Mouse (Mus musculus) liver, embryonic 12.5 days (tissue): ENCODE measurements around the gene Entpd5. TPM values are rescaled to one million over a fixed set of nuclear protein-coding genes. Genes with fewer than 3 reads are reported as not detected.
A peak's percentile ranks its signal among the peaks of the same experiment; 100 is the strongest.

Experiments used
- ATAC-seq: fragments of 200-750 bp; cut with Nextera tagmentation; 2 replicates; pipeline ENCODE4 v1.8.0; 2017; ENCODE audit warnings: moderate number of reproducible peaks, mild to moderate bottlenecking, moderate library complexity
- H3K27ac ChIP-seq: fragments of 300-500 bp; sonication (generic); 2 replicates; pipeline ENCODE4 v1.5.1; 2016; ENCODE audit warnings: mild to moderate bottlenecking
- H3K27me3 ChIP-seq: fragments of 300-500 bp; sonication (generic); replicated peaks from 2 replicates; pipeline ENCODE4 v1.6.1; 2016; ENCODE audit warnings: mild to moderate bottlenecking, moderate library complexity
- H3K36me3 ChIP-seq: fragments of 300-500 bp; sonication (generic); 2 replicates; pipeline ENCODE4 v1.6.1; 2016; ENCODE audit warnings: mild to moderate bottlenecking, moderate library complexity
- H3K4me1 ChIP-seq: fragments of 300-500 bp; sonication (generic); 2 replicates; pipeline ENCODE4 v1.6.1; 2016
- H3K4me2 ChIP-seq: fragments of 300-500 bp; sonication (generic); 2 replicates; pipeline ENCODE4 v1.6.1; 2016; ENCODE audit warnings: mild to moderate bottlenecking, moderate library complexity
- H3K4me3 ChIP-seq: fragments of 300-500 bp; sonication (generic); 2 replicates; pipeline ENCODE4 v1.5.1; 2016; ENCODE audit warnings: mild to moderate bottlenecking, moderate library complexity
- H3K9ac ChIP-seq: fragments of 300-500 bp; sonication (generic); 2 replicates; pipeline ENCODE4 v1.6.1; 2016; ENCODE audit warnings: mild to moderate bottlenecking, moderate library complexity
- H3K9me3 ChIP-seq: fragments of 300-500 bp; sonication (generic); replicated peaks from 2 replicates; pipeline ENCODE4 v1.6.1; 2016; ENCODE audit warnings: mild to moderate bottlenecking, moderate library complexity
- WGBS: fragments of 180-500 bp; shearing (Covaris S2); methylation state at CpG from one replicate; pipeline ENCODE4 v1.1.7; 2016; ENCODE audit not compliant: insufficient replicate concordance; 5-methylcytosine and 5-hydroxymethylcytosine counted together
- polyA plus RNA-seq: library from polyadenylated mRNA; unstranded; fragments of >200 nt; fragmentation: Nextera tagmentation; extraction: Ambion mirVana; gene quantifications from 2 replicates; pipeline ENCODE4 v1.2.1, GENCODE M21; 2016

Entpd5 gene
- polyA plus RNA-seq, result 11.5 and 12.0 TPM in 2 replicates

DNA sequence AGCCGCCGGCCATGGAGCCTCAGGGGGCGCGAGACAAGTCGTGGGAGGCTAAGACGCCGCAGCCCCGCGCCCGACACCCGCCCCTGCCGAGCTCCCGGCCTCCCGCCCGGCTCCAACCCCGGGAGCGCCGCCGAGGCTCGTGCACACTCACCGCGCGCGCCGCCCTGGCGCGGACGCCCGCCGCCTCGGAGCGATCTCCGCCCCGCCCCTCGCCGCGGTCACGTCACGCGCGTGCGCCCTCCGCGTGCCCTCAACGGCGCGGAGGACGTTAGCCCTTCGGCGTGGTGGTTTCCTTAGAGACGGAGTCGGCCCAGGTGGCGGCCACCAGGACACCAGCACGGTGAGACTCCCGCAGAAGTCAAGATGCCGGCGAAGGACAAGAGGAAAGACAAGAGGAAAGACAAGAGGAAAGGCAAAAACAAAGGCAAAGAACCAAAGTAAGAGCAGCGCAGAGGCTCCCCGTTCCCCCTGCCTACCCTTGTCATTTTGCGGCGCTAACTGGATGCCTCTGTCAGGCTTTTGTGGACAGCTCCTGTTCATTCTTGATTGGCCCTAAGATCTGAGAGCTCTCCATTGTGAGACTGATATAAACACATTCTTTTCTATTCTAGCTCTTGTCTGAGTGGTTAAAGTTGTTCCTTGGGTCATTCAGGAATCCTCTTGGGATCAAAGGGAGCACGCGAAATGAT lies at the start of gene Entpd5, which contains the start of gene Bbof1:
Entpd5 (minus strand) TSS at position 211 of the 689 bp plus-strand sequence.
Bbof1 (plus strand) TSS at position 253 of the 689 bp plus-strand sequence.
- Histone ChIP-seq H3K9ac (peak within 1 kb of the TSS; percentile 85), H3K4me2 (peak within 1 kb of the TSS; percentile 93), H3K27ac (peak within 1 kb of the TSS; percentile 84), H3K4me3 (peak within 1 kb of the TSS; percentile 79), H3K36me3 (no peaks in the 10 kb centered on the region), H3K4me1 (peaks cover 17% of the 10 kb centered on the region), H3K9me3 (no peaks in the 10 kb centered on the region), H3K27me3 (peaks cover 15% of the 10 kb centered on the region)
- ATAC-seq, result peak; percentile 91
- 2% methylated on average over 61 of the region's 63 CpGs for WGBS

DNA sequence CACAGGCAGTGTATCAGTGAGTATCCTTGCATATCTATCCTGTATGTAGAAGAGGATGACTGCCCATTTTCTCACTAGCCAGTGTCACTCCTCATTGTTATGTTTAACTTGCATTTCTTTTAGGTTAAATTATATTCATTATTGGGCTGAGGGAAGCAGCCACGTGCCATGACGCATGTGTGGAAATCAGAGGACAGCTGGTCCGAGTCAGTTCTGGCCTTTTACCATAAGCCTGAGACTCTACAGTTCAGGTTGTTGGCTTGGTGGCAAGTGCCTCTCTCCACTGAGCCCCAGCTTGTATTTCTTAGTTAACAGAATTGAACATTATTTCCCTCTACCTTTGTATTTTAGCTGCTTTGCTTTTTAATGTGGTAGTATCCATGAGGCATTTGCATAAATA lies 48.1 kb upstream of the Entpd5 start:
- Histone ChIP-seq H3K4me2 (no peak overlapping the region), H3K9me3 (peaks cover 7% of the 10 kb centered on the region), H3K27me3 (no peaks in the 10 kb centered on the region), H3K36me3 (peaks cover 63% of the 10 kb centered on the region), H3K27ac (no peak overlapping the region), H3K4me3 (no peak overlapping the region), H3K9ac (no peak overlapping the region), H3K4me1 (peaks cover 33% of the 10 kb centered on the region)
- ATAC-seq, result no peak
- 87% methylated on average over 3 of the region's 3 CpGs for WGBS

DNA sequence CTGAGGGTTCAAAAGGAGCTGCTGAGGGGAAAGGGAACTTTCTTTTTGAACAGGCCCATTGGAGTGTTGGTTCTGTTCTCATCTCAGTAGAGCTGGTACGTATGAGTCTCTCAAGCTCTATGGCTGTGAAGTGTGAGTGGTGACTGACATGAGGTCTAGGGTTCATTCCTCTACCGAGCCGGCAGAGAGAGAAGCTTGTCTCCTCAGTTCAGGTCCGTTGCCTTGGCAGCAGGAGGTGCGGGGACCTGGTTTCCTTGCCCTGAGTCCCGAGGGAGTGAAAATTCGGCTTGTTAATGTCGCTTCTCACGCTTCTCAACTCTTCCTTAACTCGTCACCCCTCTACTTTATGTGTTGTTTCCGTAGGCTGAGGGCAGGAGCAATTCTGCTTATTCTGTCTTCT lies 43.0 kb upstream of the Entpd5 start:
- H3K36me3 ChIP-seq, result peaks cover 19% of the 10 kb centered on the region
- peaks cover 15% of the 10 kb centered on the region for H3K27me3 ChIP-seq
- peaks cover 43% of the 10 kb centered on the region for H3K4me1 ChIP-seq
- H3K9ac ChIP-seq, result peak overlapping the region; percentile 85
- 0% methylated on average over 11 of the region's 11 CpGs for WGBS
- peak overlapping the region; percentile 93 for H3K4me3 ChIP-seq
- ATAC-seq, result no peak
- H3K27ac ChIP-seq, result peak overlapping the region; percentile 81
- H3K9me3 ChIP-seq, result no peaks in the 10 kb centered on the region
- H3K4me2 ChIP-seq, result peak overlapping the region; percentile 97

- peaks cover 43% of the 10 kb centered on the region for H3K4me1 ChIP-seq
- peaks cover 23% of the 10 kb centered on the region for H3K27me3 ChIP-seq
- peak within 1 kb of the TSS; percentile 93 for H3K4me3 ChIP-seq
- H3K9me3 ChIP-seq, result no peaks in the 10 kb centered on the region
- peak within 1 kb of the TSS; percentile 81 for H3K27ac ChIP-seq
- peaks cover 14% of the 10 kb centered on the region for H3K36me3 ChIP-seq
- peak within 1 kb of the TSS; percentile 85 for H3K9ac ChIP-seq
- under 1% methylated on average over 48 of the region's 49 CpGs for WGBS
- ATAC-seq, result peak; percentile 97
- peak within 1 kb of the TSS; percentile 97 for H3K4me2 ChIP-seq
Measured at GRCm38 (mm10) chr12:84450718-84451646, 42.2 kb upstream of the Entpd5 start, which contains the start of the genes Aldh6a1 and Lin52. Aldh6a1 (minus strand) TSS chr12:84451004. Lin52 (plus strand) TSS chr12:84451422.

GRCm38 (mm10) chr12:84450351-84450717 lies 41.5 kb upstream of the Entpd5 start:
- Histone ChIP-seq H3K36me3 (peaks cover 13% of the 10 kb centered on the region), H3K4me3 (peak overlapping the region; percentile 93), H3K27me3 (peaks cover 24% of the 10 kb centered on the region), H3K27ac (peak overlapping the region; percentile 81), H3K9me3 (no peaks in the 10 kb centered on the region), H3K4me1 (peaks cover 43% of the 10 kb centered on the region), H3K9ac (peak overlapping the region; percentile 78), H3K4me2 (peak overlapping the region; percentile 97)
- WGBS, result 0% methylated on average over 6 of the region's 6 CpGs
- ATAC-seq, result no peak

DNA sequence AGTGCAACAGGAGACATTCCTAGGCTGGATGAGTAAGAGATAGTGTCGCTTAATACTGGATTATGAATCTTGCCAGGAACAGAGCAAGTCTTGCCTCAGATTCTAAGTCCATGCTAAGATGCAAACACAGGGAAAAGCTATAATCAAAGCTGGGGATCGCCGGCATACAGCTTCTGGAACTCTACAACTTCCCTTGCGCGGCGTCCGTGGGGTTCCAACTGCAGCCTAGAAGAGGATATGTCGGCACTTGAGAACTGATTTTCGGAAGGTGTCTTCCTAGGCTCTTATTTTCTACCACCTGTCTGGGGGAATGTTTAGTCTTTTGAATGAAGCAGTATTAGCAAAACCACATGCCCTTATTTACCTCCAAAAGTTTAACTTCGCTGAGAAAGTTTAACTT lies 41.1 kb upstream of the Entpd5 start:
- H3K4me1 ChIP-seq, result peaks cover 39% of the 10 kb centered on the region
- ATAC-seq, result no peak
- 38% methylated on average over 10 of the region's 10 CpGs for WGBS
- H3K9me3 ChIP-seq, result no peaks in the 10 kb centered on the region
- H3K36me3 ChIP-seq, result peaks cover 8% of the 10 kb centered on the region
- H3K27me3 ChIP-seq, result peaks cover 27% of the 10 kb centered on the region
- peak overlapping the region; percentile 93 for H3K4me3 ChIP-seq
- H3K9ac ChIP-seq, result peak overlapping the region; percentile 78
- H3K4me2 ChIP-seq, result peak overlapping the region; percentile 97
- H3K27ac ChIP-seq, result no peak overlapping the region

DNA sequence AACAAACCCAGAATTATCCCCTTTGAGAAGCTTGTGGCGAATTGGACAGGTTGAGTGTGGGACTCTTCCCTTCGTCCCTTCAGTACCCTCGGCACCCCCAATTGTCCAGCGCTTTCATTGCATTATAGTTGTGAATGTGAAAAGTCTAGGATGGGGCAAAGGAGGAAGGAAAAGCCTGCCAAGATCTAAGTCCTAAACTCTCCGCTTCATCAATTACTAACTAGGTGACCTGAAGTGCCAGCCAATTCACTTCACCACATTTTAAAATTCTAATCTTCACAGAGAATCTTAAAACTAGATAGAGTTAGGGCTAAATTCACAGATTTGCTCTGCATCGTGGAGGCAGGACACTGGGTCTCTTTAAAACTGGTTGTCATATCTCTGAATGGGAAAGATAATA lies 39.4 kb upstream of the Entpd5 start:
- WGBS, result 71% methylated on average over 6 of the region's 6 CpGs
- Histone ChIP-seq H3K4me3 (no peak overlapping the region), H3K4me2 (no peak overlapping the region), H3K9me3 (no peaks in the 10 kb centered on the region), H3K27me3 (peaks cover 33% of the 10 kb centered on the region), H3K9ac (no peak overlapping the region), H3K27ac (no peak overlapping the region), H3K36me3 (no peaks in the 10 kb centered on the region), H3K4me1 (peaks cover 22% of the 10 kb centered on the region)
- ATAC-seq, result no peak

- no peak for ATAC-seq
- Histone ChIP-seq H3K27ac (no peak overlapping the region), H3K27me3 (peaks cover 33% of the 10 kb centered on the region), H3K4me1 (peaks cover 14% of the 10 kb centered on the region), H3K9ac (no peak overlapping the region), H3K4me3 (no peak overlapping the region), H3K9me3 (no peaks in the 10 kb centered on the region), H3K4me2 (no peak overlapping the region), H3K36me3 (no peaks in the 10 kb centered on the region)
- 50% methylated on average over 1 of the region's 1 CpGs for WGBS
Measured at GRCm38 (mm10) chr12:84447386-84447785, 38.6 kb upstream of the Entpd5 start.

- H3K27me3 ChIP-seq, result peaks cover 25% of the 10 kb centered on the region
- H3K9me3 ChIP-seq, result no peaks in the 10 kb centered on the region
- H3K4me3 ChIP-seq, result no peak overlapping the region
- H3K9ac ChIP-seq, result no peak overlapping the region
- 59% methylated on average over 4 of the region's 4 CpGs for WGBS
- H3K27ac ChIP-seq, result no peak overlapping the region
- H3K4me1 ChIP-seq, result no peaks in the 10 kb centered on the region
- H3K36me3 ChIP-seq, result 0 out of 2 replicates have a peak, but pooled peaks cover 8% of the 10 kb centered on the region
- ATAC-seq, result no peak
- no peak overlapping the region for H3K4me2 ChIP-seq
Measured at GRCm38 (mm10) chr12:84442526-84442925, 33.7 kb upstream of the Entpd5 start.

GRCm38 (mm10) chr12:84438697-84439096 lies 29.9 kb upstream of the Entpd5 start:
- Histone ChIP-seq H3K4me1 (no peaks in the 10 kb centered on the region), H3K4me2 (no peak overlapping the region), H3K9me3 (no peaks in the 10 kb centered on the region), H3K36me3 (0 out of 2 replicates have a peak, but pooled peaks cover 8% of the 10 kb centered on the region), H3K9ac (no peak overlapping the region), H3K4me3 (no peak overlapping the region), H3K27ac (no peak overlapping the region), H3K27me3 (0 out of 2 replicates have a peak, but pooled peaks cover 2% of the 10 kb centered on the region)
- ATAC-seq, result no peak
- 30% methylated on average over 2 of the region's 2 CpGs for WGBS

DNA sequence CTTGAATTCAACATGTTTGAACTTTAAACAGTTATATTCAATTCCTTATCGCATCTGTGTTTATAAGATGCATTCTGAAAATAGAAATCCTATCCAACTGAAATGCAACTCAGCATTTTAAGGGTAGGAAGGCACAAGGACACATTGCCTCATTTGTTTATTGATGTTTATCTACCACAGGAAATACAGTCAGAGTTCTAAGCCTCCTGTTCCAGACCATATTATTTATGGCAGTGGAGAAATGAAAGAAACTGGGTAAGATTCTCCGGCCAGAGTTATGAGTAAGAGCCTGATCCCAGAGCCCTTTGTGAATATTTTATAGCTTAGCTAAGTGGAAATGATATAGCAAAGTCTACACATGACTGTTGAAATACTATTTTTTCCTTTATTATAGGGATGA lies 21.0 kb upstream of the Entpd5 start:
- Histone ChIP-seq H3K4me2 (no peak overlapping the region), H3K4me1 (no peaks in the 10 kb centered on the region), H3K9ac (no peak overlapping the region), H3K4me3 (no peak overlapping the region), H3K27ac (no peak overlapping the region), H3K36me3 (peaks cover 6% of the 10 kb centered on the region; the same call in 1 of the 2 replicates), H3K27me3 (no peaks in the 10 kb centered on the region), H3K9me3 (no peaks in the 10 kb centered on the region)
- WGBS, result 80% methylated on average over 2 of the region's 2 CpGs
- ATAC-seq, result no peak

DNA sequence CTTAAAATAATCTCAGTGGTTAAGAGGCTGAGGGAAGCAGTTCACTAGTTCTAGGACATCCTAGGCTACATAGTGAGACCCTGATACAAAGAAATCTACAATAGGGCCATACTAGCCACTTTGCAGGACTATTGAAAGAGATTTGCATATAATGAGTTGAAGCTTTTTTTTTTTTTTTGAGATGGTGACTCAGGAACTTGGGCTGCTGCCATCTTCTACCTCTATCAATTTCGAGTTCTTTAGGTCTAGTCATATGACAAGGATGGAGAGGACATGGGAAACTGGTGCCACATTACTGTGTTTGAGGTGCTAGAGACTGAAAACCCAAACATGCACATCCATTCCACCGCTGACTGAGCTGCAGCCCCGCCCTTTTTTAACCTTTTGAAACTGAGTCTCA lies 15.2 kb upstream of the Entpd5 start:
- Histone ChIP-seq H3K36me3 (no peaks in the 10 kb centered on the region), H3K4me3 (no peak overlapping the region), H3K27me3 (no peaks in the 10 kb centered on the region), H3K9ac (no peak overlapping the region), H3K27ac (no peak overlapping the region), H3K4me1 (no peaks in the 10 kb centered on the region), H3K9me3 (no peaks in the 10 kb centered on the region), H3K4me2 (no peak overlapping the region)
- WGBS, result 44% methylated on average over 3 of the region's 3 CpGs
- ATAC-seq, result no peak
